Mouse (Mus musculus) myocyte (in vitro differentiated cells): Measurements from ENCODE around the gene Myrip.

Source experiments
- CEBPB ChIP-seq: IDR thresholded peaks from 2 replicates; pipeline ENCODE4 v1.6.1; 2011; ENCODE audit warnings: mild to moderate bottlenecking, moderate library complexity; ENCODE audit not compliant: poor library complexity, insufficient read depth, severe bottlenecking
- E2F4 ChIP-seq: IDR thresholded peaks from one replicate; pipeline ENCODE4 v1.6.1; 2011; ENCODE audit warnings: mild to moderate bottlenecking, control low read depth, moderate library complexity; ENCODE audit not compliant: insufficient read depth
- MAX ChIP-seq: IDR thresholded peaks from one replicate; pipeline ENCODE4 v1.6.1; 2011; ENCODE audit warnings: low read depth, mild to moderate bottlenecking, control low read depth
- MYOD1 ChIP-seq, 3 experiments: IDR thresholded peaks; one replicate each; pipeline ENCODE4 v1.6.1; 2011; ENCODE audit warnings: control low read depth in 2 of 3, low read depth in 2 of 3, mild to moderate bottlenecking in 2 of 3, moderate library complexity in 1 of 3; ENCODE audit not compliant: insufficient read length in 2 of 3, control insufficient read depth in 1 of 3
- MYOG ChIP-seq, 3 experiments: IDR thresholded peaks; one replicate each; pipeline ENCODE4 v1.6.1; 2011; ENCODE audit warnings: control low read depth in 2 of 3, low read depth in 2 of 3, mild to moderate bottlenecking in 2 of 3; ENCODE audit not compliant: insufficient read length in 2 of 3, control insufficient read depth in 1 of 3, insufficient read depth in 1 of 3
- POLR2A ChIP-seq: IDR thresholded peaks from one replicate; pipeline ENCODE4 v1.6.1; 2011; ENCODE audit warnings: low read depth, mild to moderate bottlenecking, control low read depth, moderate library complexity; ENCODE audit not compliant: insufficient read length
- POLR2AphosphoS2 ChIP-seq: IDR thresholded peaks from one replicate; pipeline ENCODE4 v1.6.1; 2011; ENCODE audit warnings: low read depth, control low read depth; ENCODE audit not compliant: insufficient read length
- REST ChIP-seq: IDR thresholded peaks from one replicate; pipeline ENCODE4 v1.6.1; 2011; ENCODE audit warnings: mild to moderate bottlenecking, control low read depth, moderate library complexity; ENCODE audit not compliant: insufficient read depth, insufficient read length
- SRF ChIP-seq: IDR thresholded peaks from one replicate; pipeline ENCODE4 v1.6.1; 2011; ENCODE audit warnings: low read depth; ENCODE audit not compliant: control insufficient read depth, insufficient read length
- TCF12 ChIP-seq: IDR thresholded peaks from one replicate; pipeline ENCODE4 v1.6.1; 2011; ENCODE audit warnings: mild to moderate bottlenecking, control low read depth; ENCODE audit not compliant: poor library complexity, insufficient read depth, severe bottlenecking
- USF1 ChIP-seq: IDR thresholded peaks from one replicate; pipeline ENCODE4 v1.6.1; 2011; ENCODE audit warnings: low read depth, mild to moderate bottlenecking, control low read depth, moderate library complexity

DNA sequence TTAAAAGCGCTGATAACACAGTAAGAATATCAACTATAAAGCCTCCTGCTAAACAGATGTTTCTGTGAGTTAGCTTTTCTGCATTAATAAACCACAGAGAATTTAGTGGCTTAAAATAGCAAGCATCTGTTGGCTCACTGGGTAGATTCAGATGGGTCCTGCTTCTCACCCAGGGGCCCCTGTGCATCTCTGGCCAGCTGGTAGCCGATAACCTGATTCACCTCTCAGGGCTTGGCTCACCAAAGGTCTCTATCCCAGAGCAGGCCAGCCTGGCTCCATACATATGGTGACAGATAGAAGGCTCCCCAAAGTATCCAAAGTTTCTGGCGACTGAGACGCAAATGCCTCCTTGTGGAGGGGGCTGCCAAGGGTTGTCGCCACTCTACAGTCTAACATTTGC is 115.4 kb downstream of the Myrip start:
- TF ChIP-seq CEBPB (no peak), MYOD1 (IDR thresholded peaks at IDR 0.05; ENCODE audit: control insufficient read depth in 1 of 3, insufficient read length in 2 of 3, low read depth in 2 of 3) (no peak), POLR2A (no peak), E2F4 (no peak), POLR2AphosphoS2 (no peak), TCF12 (no peak), USF1 (no peak), MAX (no peak), REST (no peak), MYOG (IDR thresholded peaks at IDR 0.05; ENCODE audit: control insufficient read depth in 1 of 3, insufficient read depth in 1 of 3, insufficient read length in 2 of 3, low read depth in 2 of 3) (no peak), SRF (no peak)
